Mouse (Mus musculus): Measurements from ENCODE around the gene Lepr. TPM values are rescaled to one million over a fixed set of nuclear protein-coding genes. Genes with fewer than 3 reads are reported as not detected.

Lepr gene
- polyA plus RNA-seq, 1 experiment from 2014 or later = 1.6 TPM

DNA sequence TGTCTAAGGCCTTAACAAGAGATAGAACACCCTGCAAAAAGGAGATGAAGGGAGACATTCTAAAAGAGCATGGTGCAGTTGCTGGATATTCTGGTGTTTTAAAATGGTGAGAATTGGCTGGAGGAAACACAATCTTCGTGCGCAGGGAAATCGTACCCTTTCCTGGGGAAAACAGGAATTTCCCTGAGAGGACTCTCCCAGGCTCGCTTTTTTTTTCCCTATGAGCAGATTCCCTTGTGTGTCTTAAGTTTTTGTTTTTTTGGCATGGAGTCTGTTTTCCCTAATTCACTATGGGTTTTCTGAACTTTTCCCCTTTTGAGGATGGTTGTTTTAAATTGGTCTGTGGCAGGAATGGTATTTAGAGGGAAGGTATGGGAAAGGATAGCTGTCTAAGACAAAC is 28.0 kb upstream of the Lepr start:
- Histone ChIP-seq H3K9ac (ENCODE audit: low read length) (no peak overlapping the region), H3K9me3 (ENCODE audit: control insufficient read depth, low read length) (no peaks in the 10 kb centered on the region), H3K27ac (ENCODE audit: low read depth, low read length) (no peak overlapping the region), H3K27me3 (ENCODE audit: control insufficient read depth, insufficient read depth, low read length) (no peaks in the 10 kb centered on the region), H3K36me3 (ENCODE audit: control insufficient read depth, insufficient read depth, low read length) (no peaks in the 10 kb centered on the region), H3K4me1 (ENCODE audit: control insufficient read depth, insufficient read depth, low read length) (no peaks in the 10 kb centered on the region), H3K4me2 (no peak overlapping the region), H3K4me3 (ENCODE audit: low read depth, low read length) (no peak overlapping the region)
- WGBS = 80% methylated on average over 4 of the region's 4 CpGs
- ATAC-seq (ENCODE audit: low FRiP score) (no peak), DNase-seq (ENCODE audit: low spot score, missing footprints) (no peak)

DNA sequence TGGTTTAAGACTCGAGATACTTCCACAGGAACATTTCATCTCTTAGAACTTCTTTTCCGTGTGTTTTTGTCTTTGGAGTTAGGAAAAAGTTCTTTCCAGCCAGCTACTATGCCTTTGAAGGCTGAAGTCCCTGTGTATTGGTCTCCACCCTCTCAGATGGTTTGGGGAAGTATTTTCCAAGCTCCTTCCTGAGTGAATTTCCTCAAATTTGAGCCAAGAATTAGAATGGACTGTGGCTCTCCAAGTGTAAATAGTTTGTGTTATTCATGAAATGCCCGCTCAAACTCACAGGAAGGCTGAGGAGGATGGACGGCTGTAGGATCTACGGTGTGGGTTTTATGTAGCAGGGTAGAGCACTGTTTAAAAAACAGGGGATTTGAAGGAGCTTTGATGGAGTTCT is 27.6 kb upstream of the Lepr start:
- H3K36me3 ChIP-seq (ENCODE audit: control insufficient read depth, insufficient read depth, low read length) = no peaks in the 10 kb centered on the region
- 88% methylated on average over 5 of the region's 5 CpGs for WGBS
- H3K4me2 ChIP-seq = no peak overlapping the region
- no peak overlapping the region for H3K27ac ChIP-seq (ENCODE audit: low read depth, low read length)
- H3K4me3 ChIP-seq (ENCODE audit: low read depth, low read length) = no peak overlapping the region
- H3K4me1 ChIP-seq (ENCODE audit: control insufficient read depth, insufficient read depth, low read length) = no peaks in the 10 kb centered on the region
- DNase-seq (ENCODE audit: low spot score, missing footprints) (no peak), ATAC-seq (ENCODE audit: low FRiP score) (no peak)
- no peaks in the 10 kb centered on the region for H3K9me3 ChIP-seq (ENCODE audit: control insufficient read depth, low read length)
- no peaks in the 10 kb centered on the region for H3K27me3 ChIP-seq (ENCODE audit: control insufficient read depth, insufficient read depth, low read length)
- H3K9ac ChIP-seq (ENCODE audit: low read length) = no peak overlapping the region

DNA sequence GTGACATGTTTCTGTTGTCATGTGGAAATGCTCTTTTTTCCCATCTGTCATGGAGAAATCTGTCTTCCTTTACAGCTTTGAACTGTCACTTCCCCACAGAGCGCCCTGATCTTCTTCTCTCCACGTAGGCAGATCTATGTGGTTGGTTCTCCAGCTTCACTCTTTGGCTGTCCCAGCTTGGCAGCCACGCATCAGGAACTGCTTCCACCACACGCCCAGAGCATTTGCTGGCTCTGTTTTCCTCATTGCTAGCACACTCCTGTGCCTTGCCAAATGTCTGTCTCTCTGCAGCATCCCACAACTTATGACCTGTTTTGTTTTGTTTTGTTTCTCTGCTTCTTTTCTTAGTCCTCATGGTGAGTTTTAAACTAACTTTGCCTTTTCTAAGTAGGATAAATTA is 24.3 kb upstream of the Lepr start:
- Histone ChIP-seq H3K4me3 (ENCODE audit: low read depth, low read length) (no peak overlapping the region), H3K4me2 (no peak overlapping the region), H3K27ac (ENCODE audit: low read depth, low read length) (no peak overlapping the region), H3K9me3 (ENCODE audit: control insufficient read depth, low read length) (no peaks in the 10 kb centered on the region), H3K36me3 (ENCODE audit: control insufficient read depth, insufficient read depth, low read length) (no peaks in the 10 kb centered on the region), H3K4me1 (ENCODE audit: control insufficient read depth, insufficient read depth, low read length) (no peaks in the 10 kb centered on the region), H3K27me3 (ENCODE audit: control insufficient read depth, insufficient read depth, low read length) (no peaks in the 10 kb centered on the region), H3K9ac (ENCODE audit: low read length) (no peak overlapping the region)
- ATAC-seq (ENCODE audit: low FRiP score) = no peak
- DNase-seq (ENCODE audit: low spot score, missing footprints) = no peak
- 86% methylated on average over 4 of the region's 4 CpGs for WGBS

DNA sequence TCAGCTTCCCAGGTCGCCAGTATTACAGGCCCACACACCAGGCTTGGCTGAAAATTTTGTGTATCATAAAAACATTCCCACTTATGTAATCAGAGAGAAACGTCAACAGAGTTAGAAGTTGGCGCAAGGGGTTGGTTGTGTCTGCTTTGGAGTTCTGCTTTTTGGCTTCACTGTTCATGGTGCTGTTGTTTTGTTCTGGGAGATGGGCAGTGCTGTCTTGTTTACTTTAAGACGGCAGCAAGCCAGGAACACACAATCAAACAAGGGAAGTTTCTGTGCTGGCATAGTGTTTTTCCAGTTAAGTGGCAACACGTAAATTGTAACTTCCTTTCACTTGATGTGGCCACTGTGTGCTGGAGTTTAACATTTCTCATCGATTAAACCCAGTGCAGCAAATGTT is 22.7 kb upstream of the Lepr start:
- WGBS = 83% methylated on average over 6 of the region's 6 CpGs

DNA sequence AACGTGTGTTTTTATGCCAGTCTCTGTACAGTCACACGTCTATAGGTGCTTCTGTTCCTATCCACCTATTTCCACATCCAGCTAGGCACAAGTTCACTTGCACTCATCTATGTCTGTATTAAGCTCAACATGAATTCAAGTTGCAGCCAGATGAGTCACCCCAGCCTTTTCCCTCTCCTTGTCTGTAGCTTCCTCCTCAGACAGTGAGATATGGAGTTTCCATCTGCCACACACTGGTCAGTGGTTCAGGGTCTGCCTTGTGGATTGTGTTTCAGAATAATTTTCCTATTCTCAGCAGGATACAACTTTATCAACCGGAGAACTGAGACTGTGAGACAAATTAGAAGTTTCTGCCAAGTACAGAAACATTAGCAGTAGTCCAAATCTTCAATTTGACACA is 20.0 kb upstream of the Lepr start:
- no peak overlapping the region for H3K4me2 ChIP-seq
- no peaks in the 10 kb centered on the region for H3K27me3 ChIP-seq (ENCODE audit: control insufficient read depth, insufficient read depth, low read length)

More for the DNA sequence above, 22.7 kb upstream of the Lepr start:
- Histone ChIP-seq H3K27ac (ENCODE audit: low read depth, low read length) (no peak overlapping the region), H3K36me3 (ENCODE audit: control insufficient read depth, insufficient read depth, low read length) (no peaks in the 10 kb centered on the region), H3K4me2 (no peak overlapping the region), H3K9ac (ENCODE audit: low read length) (no peak overlapping the region), H3K4me1 (ENCODE audit: control insufficient read depth, insufficient read depth, low read length) (no peaks in the 10 kb centered on the region), H3K27me3 (ENCODE audit: control insufficient read depth, insufficient read depth, low read length) (no peaks in the 10 kb centered on the region), H3K4me3 (ENCODE audit: low read depth, low read length) (no peak overlapping the region), H3K9me3 (ENCODE audit: control insufficient read depth, low read length) (no peaks in the 10 kb centered on the region)
- ATAC-seq (ENCODE audit: low FRiP score) (no peak), DNase-seq (ENCODE audit: low spot score, missing footprints) (no peak)

DNA sequence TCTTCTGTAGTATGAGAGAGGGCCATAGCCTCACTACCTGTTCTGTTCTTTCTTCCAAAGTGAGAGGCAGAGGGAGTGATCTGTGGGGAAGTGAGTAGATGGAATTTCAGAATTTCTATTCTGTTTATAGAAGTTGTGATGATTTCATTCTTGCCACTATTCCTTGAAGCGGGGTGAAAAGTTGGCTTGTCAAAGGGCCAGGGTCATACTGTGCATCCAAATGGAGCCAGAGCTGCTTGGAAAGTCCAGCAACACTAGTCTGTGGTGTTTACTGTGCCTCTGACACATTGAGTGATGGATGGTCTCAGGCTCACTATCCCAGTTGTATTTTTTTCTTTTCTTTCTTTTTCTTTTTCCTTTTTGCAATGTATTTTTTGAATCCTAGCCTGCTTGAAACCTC is 17.8 kb upstream of the Lepr start:
- no peak for DNase-seq (ENCODE audit: low spot score, missing footprints)
- H3K4me2 ChIP-seq = no peak overlapping the region
- H3K9ac ChIP-seq (ENCODE audit: low read length) = no peak overlapping the region
- 96% methylated on average over 1 of the region's 1 CpGs for WGBS
- no peak overlapping the region for H3K27ac ChIP-seq (ENCODE audit: low read depth, low read length)
- H3K4me1 ChIP-seq (ENCODE audit: control insufficient read depth, insufficient read depth, low read length) = no peaks in the 10 kb centered on the region
- no peaks in the 10 kb centered on the region for H3K36me3 ChIP-seq (ENCODE audit: control insufficient read depth, insufficient read depth, low read length)
- no peaks in the 10 kb centered on the region for H3K9me3 ChIP-seq (ENCODE audit: control insufficient read depth, low read length)
- no peak for ATAC-seq (ENCODE audit: low FRiP score)
- no peak overlapping the region for H3K4me3 ChIP-seq (ENCODE audit: low read depth, low read length)
- H3K27me3 ChIP-seq (ENCODE audit: control insufficient read depth, insufficient read depth, low read length) = no peaks in the 10 kb centered on the region

More for the DNA sequence above, 20.0 kb upstream of the Lepr start:
- Histone ChIP-seq H3K4me1 (ENCODE audit: control insufficient read depth, insufficient read depth, low read length) (no peaks in the 10 kb centered on the region), H3K9me3 (ENCODE audit: control insufficient read depth, low read length) (no peaks in the 10 kb centered on the region), H3K36me3 (ENCODE audit: control insufficient read depth, insufficient read depth, low read length) (no peaks in the 10 kb centered on the region), H3K9ac (ENCODE audit: low read length) (no peak overlapping the region), H3K27ac (ENCODE audit: low read depth, low read length) (no peak overlapping the region), H3K4me3 (ENCODE audit: low read depth, low read length) (no peak overlapping the region)
- ATAC-seq (ENCODE audit: low FRiP score) (no peak), DNase-seq (ENCODE audit: low spot score, missing footprints) (no peak)
- WGBS = 87% methylated on average over 3 of the region's 3 CpGs

DNA sequence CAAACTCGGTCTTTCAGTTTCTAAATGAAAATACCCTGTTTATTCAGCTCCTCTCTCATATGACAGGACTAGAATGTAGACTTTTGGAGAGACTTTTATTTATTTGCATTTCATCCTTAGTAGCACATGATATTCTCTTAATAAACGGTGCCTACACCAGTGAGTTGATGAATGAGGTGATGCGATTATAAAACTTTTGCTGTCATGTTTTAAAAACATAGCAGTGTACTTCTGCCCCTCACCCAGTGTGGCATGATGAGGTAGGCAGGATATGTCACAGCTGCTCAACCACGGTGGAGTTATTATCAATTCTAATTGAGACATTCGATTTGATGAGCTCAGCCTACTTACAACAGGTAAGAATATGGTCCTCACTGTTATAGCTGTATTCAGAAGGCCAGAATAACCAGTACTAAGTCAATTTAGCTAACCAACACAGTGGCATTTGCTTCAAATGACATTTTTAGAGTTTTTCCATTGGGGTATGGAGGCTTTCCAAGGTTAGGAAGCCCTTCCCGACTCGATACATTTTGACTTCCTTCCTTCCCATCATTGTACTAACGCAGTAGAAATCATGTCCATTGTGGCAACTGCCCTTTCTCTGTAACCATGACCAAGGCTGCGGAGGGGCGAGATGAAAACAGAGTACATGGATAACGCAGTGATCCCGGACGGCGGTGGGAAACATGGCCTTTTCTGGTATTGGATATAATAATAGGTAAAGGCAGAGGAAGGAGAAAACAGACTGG is 16.1 kb upstream of the Lepr start:
- H3K4me3 ChIP-seq (ENCODE audit: low read depth, low read length) = no peak overlapping the region
- H3K36me3 ChIP-seq (ENCODE audit: control insufficient read depth, insufficient read depth, low read length) = no peaks in the 10 kb centered on the region
- no peak overlapping the region for H3K4me2 ChIP-seq
- no peaks in the 10 kb centered on the region for H3K4me1 ChIP-seq (ENCODE audit: control insufficient read depth, insufficient read depth, low read length)
- H3K27me3 ChIP-seq (ENCODE audit: control insufficient read depth, insufficient read depth, low read length) = no peaks in the 10 kb centered on the region
- no peaks in the 10 kb centered on the region for H3K9me3 ChIP-seq (ENCODE audit: control insufficient read depth, low read length)
- no peak for ATAC-seq (ENCODE audit: low FRiP score)
- no peak for DNase-seq (ENCODE audit: low spot score, missing footprints)
- no peak overlapping the region for H3K27ac ChIP-seq (ENCODE audit: low read depth, low read length)
- WGBS = 90% methylated on average over 14 of the region's 14 CpGs
- no peak overlapping the region for H3K9ac ChIP-seq (ENCODE audit: low read length)

DNA sequence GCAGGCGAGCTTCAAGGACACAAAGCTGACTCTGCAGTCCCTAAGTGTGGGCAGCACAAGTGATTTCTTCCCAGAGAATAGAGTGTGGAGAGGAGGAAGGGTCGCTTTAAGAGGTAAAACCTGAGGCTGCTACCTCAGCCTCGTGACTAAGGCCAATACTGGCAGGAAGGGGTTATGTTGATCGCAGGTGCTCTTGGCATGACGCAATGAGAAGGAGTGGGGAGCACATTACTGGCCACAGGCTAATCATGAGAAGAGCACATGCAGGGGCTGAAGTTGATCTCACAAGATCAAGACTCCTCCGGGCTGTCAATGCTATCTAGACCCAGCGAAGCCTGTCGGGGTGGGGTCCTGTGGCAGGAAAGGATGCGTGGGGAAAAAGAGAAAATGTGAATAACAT is 11.9 kb upstream of the Lepr start:
- Histone ChIP-seq H3K4me1 (ENCODE audit: control insufficient read depth, insufficient read depth, low read length) (no peaks in the 10 kb centered on the region), H3K9ac (ENCODE audit: low read length) (no peak overlapping the region), H3K4me2 (no peak overlapping the region), H3K27ac (ENCODE audit: low read depth, low read length) (no peak overlapping the region), H3K36me3 (ENCODE audit: control insufficient read depth, insufficient read depth, low read length) (no peaks in the 10 kb centered on the region), H3K4me3 (ENCODE audit: low read depth, low read length) (no peak overlapping the region), H3K9me3 (ENCODE audit: control insufficient read depth, low read length) (no peaks in the 10 kb centered on the region), H3K27me3 (ENCODE audit: control insufficient read depth, insufficient read depth, low read length) (no peaks in the 10 kb centered on the region)
- 86% methylated on average over 9 of the region's 9 CpGs for WGBS
- DNase-seq (ENCODE audit: low spot score, missing footprints) (no peak), ATAC-seq (ENCODE audit: low FRiP score) (no peak)

DNA sequence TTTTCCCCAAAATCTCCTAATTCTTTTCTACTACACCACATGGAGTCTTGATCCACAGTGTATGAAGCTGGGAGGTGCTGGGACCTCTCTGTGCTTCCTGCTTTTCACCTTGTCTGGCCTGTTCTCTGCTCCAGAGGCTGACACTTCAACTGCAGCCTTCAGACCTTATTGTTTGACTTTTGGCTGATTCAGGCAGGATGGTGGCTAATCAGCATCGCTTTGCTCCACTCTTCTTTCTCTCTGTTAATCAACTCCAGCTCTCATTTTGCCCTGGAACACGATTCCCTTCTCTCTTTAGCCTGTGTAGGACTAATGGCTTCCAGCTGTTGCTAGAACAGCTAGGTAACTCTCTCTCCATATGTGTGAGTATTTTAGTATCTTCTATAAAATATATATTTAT is 10.0 kb upstream of the Lepr start:
- no peaks in the 10 kb centered on the region for H3K27me3 ChIP-seq (ENCODE audit: control insufficient read depth, insufficient read depth, low read length)
- H3K4me3 ChIP-seq (ENCODE audit: low read depth, low read length) = no peak overlapping the region
- H3K9ac ChIP-seq (ENCODE audit: low read length) = no peak overlapping the region
- H3K4me2 ChIP-seq = no peak overlapping the region
- DNase-seq (ENCODE audit: low spot score, missing footprints) (no peak), ATAC-seq (ENCODE audit: low FRiP score) (no peak)
- no peaks in the 10 kb centered on the region for H3K9me3 ChIP-seq (ENCODE audit: control insufficient read depth, low read length)
- 73% methylated on average over 2 of the region's 2 CpGs for WGBS
- no peaks in the 10 kb centered on the region for H3K4me1 ChIP-seq (ENCODE audit: control insufficient read depth, insufficient read depth, low read length)
- no peaks in the 10 kb centered on the region for H3K36me3 ChIP-seq (ENCODE audit: control insufficient read depth, insufficient read depth, low read length)
- no peak overlapping the region for H3K27ac ChIP-seq (ENCODE audit: low read depth, low read length)
